Mouse (Mus musculus) naive thymus-derived CD4-positive, alpha-beta T cell, adult 2 months (primary cell): ENCODE measurements around the gene Sult1d1.
"Not testable (repeated sequence)": the region's sequence is repeated elsewhere in the genome, so short reads cannot be mapped to it uniquely, and the experiment has no call there.

Experiments
- DNase-seq: peaks from one replicate; pipeline ENCODE4 v3.0.0-alpha.2; 2011; ENCODE audit warnings: low read depth

Sult1d1 gene

GRCm38 (mm10) chr5:87568845-87569244 is at the start of gene Sult1d1:
TSS of gene Sult1d1 (minus strand) at chr5:87569027.
- no peak for DNase-seq

GRCm38 (mm10) chr5:87615128-87615390 is 46.2 kb upstream of the Sult1d1 start:
- DNase-seq, result no peak

GRCm38 (mm10) chr5:87614364-87615127 is 45.7 kb upstream of the Sult1d1 start:
- no peak for DNase-seq

GRCm38 (mm10) chr5:87601018-87601417 is 32.2 kb upstream of the Sult1d1 start:
- no peak for DNase-seq

- DNase-seq, result no peak
Measured at GRCm38 (mm10) chr5:87597891-87598290, 29.1 kb upstream of the Sult1d1 start.

GRCm38 (mm10) chr5:87591494-87591893 is 22.7 kb upstream of the Sult1d1 start, which contains the start of gene Sult1e1:
TSS of gene Sult1e1 (minus strand) at chr5:87591594.
- DNase-seq, result no peak

- no peak for DNase-seq
Measured at GRCm38 (mm10) chr5:87589916-87590315, 21.1 kb upstream of the Sult1d1 start.

GRCm38 (mm10) chr5:87580389-87580788 is 11.6 kb upstream of the Sult1d1 start:
- no peak for DNase-seq

- no peak for DNase-seq
Measured at GRCm38 (mm10) chr5:87574174-87574573, 5.3 kb upstream of the Sult1d1 start.

- DNase-seq, result no peak
Measured at GRCm38 (mm10) chr5:87573490-87573889, 4.7 kb upstream of the Sult1d1 start.

GRCm38 (mm10) chr5:87572781-87573180 is 4.0 kb upstream of the Sult1d1 start:
- no peak for DNase-seq

GRCm38 (mm10) chr5:87567306-87567705 is 1.5 kb downstream of the Sult1d1 start:
- DNase-seq, result no peak

GRCm38 (mm10) chr5:87562966-87563365 is 5.9 kb downstream of the Sult1d1 start:
- DNase-seq, result no peak

- DNase-seq, result no peak
Measured at GRCm38 (mm10) chr5:87562526-87562925, 6.3 kb downstream of the Sult1d1 start.

- no peak for DNase-seq
Measured at GRCm38 (mm10) chr5:87560145-87560544, 8.7 kb downstream of the Sult1d1 start.

GRCm38 (mm10) chr5:87550935-87551334 is 17.9 kb downstream of the Sult1d1 start:
- no peak for DNase-seq

- no peak for DNase-seq
Measured at GRCm38 (mm10) chr5:87538111-87538510, 30.7 kb downstream of the Sult1d1 start, which contains the start of gene Sult1b1. TSS of gene Sult1b1 (minus strand) at chr5:87538195.

GRCm38 (mm10) chr5:87535994-87536644 is 32.7 kb downstream of the Sult1d1 start:
- no peak for DNase-seq

- no peak for DNase-seq
Measured at GRCm38 (mm10) chr5:87532288-87532687, 36.5 kb downstream of the Sult1d1 start.

GRCm38 (mm10) chr5:87523561-87523960 is 45.3 kb downstream of the Sult1d1 start:
- not testable (repeated sequence) for DNase-seq

- no peak for DNase-seq
Measured at GRCm38 (mm10) chr5:87505776-87506458, 62.9 kb downstream of the Sult1d1 start.
